Mouse (Mus musculus) CH12.LX (cell line): ENCODE results near the gene Crnkl1. TPM values are rescaled to one million over a fixed set of nuclear protein-coding genes. Genes with fewer than 3 reads are reported as not detected.
A peak's percentile ranks its signal among the peaks of the same experiment; 100 is the strongest.
"Not testable (repeated sequence)": the region's sequence is repeated elsewhere in the genome, so short reads cannot be mapped to it uniquely, and the experiment has no call there.

Experiments used
- DNase-seq: peaks from one replicate; pipeline ENCODE4 v3.0.0-alpha.2; 2013; ENCODE audit errors: extremely low read depth
- H3K27ac ChIP-seq: 2 replicates; pipeline ENCODE4 v1.5.1; 2012; ENCODE audit warnings: low read depth, mild to moderate bottlenecking, control low read depth, moderate library complexity; ENCODE audit not compliant: insufficient read depth
- H3K27me3 ChIP-seq: replicated peaks from 2 replicates; pipeline ENCODE3; 2012; ENCODE audit warnings: inconsistent platforms
- H3K36me3 ChIP-seq, 2 experiments: replicated peaks in 1 of 2; 2 replicates each; pipeline versions ENCODE3 to v1.6.1; 2012; ENCODE audit warnings: inconsistent platforms in 1 of 2, low read length in 1 of 2, mild to moderate bottlenecking in 1 of 2, mixed read lengths in 1 of 2, moderate library complexity in 1 of 2; ENCODE audit not compliant: control insufficient read depth in 1 of 2, insufficient read depth in 1 of 2
- H3K4me1 ChIP-seq, 2 experiments: 2 replicates each; pipeline ENCODE4 v1.6.1; 2012; ENCODE audit warnings: inconsistent platforms in 1 of 2, moderate library complexity in 1 of 2; ENCODE audit not compliant: insufficient read depth in 2 of 2, control insufficient read depth in 1 of 2
- H3K4me2 ChIP-seq: 2 replicates; pipeline ENCODE4 v1.6.1; 2012; ENCODE audit warnings: low read depth, mild to moderate bottlenecking, control low read depth; ENCODE audit not compliant: poor library complexity, insufficient read depth, severe bottlenecking
- H3K4me3 ChIP-seq, 3 experiments: fragments of 150-350 bp in 1 of 3; sonication (generic) in 1 of 3; replicated peaks in 1 of 3; 2 replicates each; pipeline versions ENCODE3 to v1.5.1; 2011 to 2012; ENCODE audit warnings: low read depth in 2 of 3, low read length in 2 of 3, mild to moderate bottlenecking in 2 of 3, moderate library complexity in 2 of 3, control low read depth in 1 of 3, improper control_type of control experiment in 1 of 3, inconsistent platforms in 1 of 3, mixed read lengths in 1 of 3; ENCODE audit not compliant: poor library complexity in 1 of 3
- H3K79me2 ChIP-seq: replicated peaks from 2 replicates; pipeline ENCODE4 v1.6.1; 2012; ENCODE audit warnings: mild to moderate bottlenecking, moderate library complexity; ENCODE audit not compliant: control insufficient read depth, poor library complexity, insufficient read depth, severe bottlenecking; ENCODE audit errors: extremely low read depth
- H3K9ac ChIP-seq: 2 replicates; pipeline ENCODE4 v1.6.1; 2012; ENCODE audit warnings: low read depth, mild to moderate bottlenecking, control low read depth, moderate library complexity; ENCODE audit not compliant: insufficient read depth
- H3K9me3 ChIP-seq: replicated peaks from 2 replicates; pipeline ENCODE3; 2012; ENCODE audit warnings: low read length, inconsistent platforms, mixed read lengths
- BHLHE40 ChIP-seq: IDR thresholded peaks from 2 replicates; pipeline ENCODE4 v1.6.1; 2011; ENCODE audit warnings: mild to moderate bottlenecking, low read depth, low read length, improper control_type of control experiment
- CHD2 ChIP-seq: IDR thresholded peaks from 2 replicates; pipeline ENCODE4 v1.6.1; 2011; ENCODE audit warnings: low read length, improper control_type of control experiment
- CTCF ChIP-seq, 2 experiments: IDR thresholded peaks in 1 of 2; conservative IDR thresholded peaks in 1 of 2; 2 replicates each; pipeline ENCODE4 v1.5.1; 2011 to 2012; ENCODE audit warnings: low read depth in 2 of 2, low read length in 2 of 2, improper control_type of control experiment in 1 of 2, inconsistent platforms in 1 of 2, mild to moderate bottlenecking in 1 of 2, moderate library complexity in 1 of 2
- E2F4 ChIP-seq: IDR thresholded peaks from 2 replicates; pipeline ENCODE4 v1.6.1; 2011; ENCODE audit warnings: low read depth, low read length, improper control_type of control experiment; ENCODE audit not compliant: insufficient replicate concordance
- ELF1 ChIP-seq: IDR thresholded peaks from 2 replicates; pipeline ENCODE4 v1.6.1; 2014; ENCODE audit warnings: low read depth, mild to moderate bottlenecking, inconsistent platforms, low read length, improper control_type of control experiment
- EP300 ChIP-seq: IDR thresholded peaks from 2 replicates; pipeline ENCODE4 v1.6.1; 2011; ENCODE audit warnings: low read length, improper control_type of control experiment
- ETS1 ChIP-seq: conservative IDR thresholded peaks from 2 replicates; pipeline ENCODE4 v1.6.1; 2012; ENCODE audit warnings: low read depth, mild to moderate bottlenecking, inconsistent platforms, low read length, improper control_type of control experiment, moderate library complexity
- GABPA ChIP-seq: IDR thresholded peaks from 2 replicates; pipeline ENCODE4 v1.6.1; 2012; ENCODE audit warnings: low read depth, low read length, improper control_type of control experiment, inconsistent platforms; ENCODE audit not compliant: insufficient replicate concordance
- HCFC1 ChIP-seq: IDR thresholded peaks from 2 replicates; pipeline ENCODE4 v1.6.1; 2012; ENCODE audit warnings: low read depth, mild to moderate bottlenecking, inconsistent platforms, low read length, improper control_type of control experiment
- IRF4 ChIP-seq: IDR thresholded peaks from 2 replicates; pipeline ENCODE4 v1.6.1; 2014; ENCODE audit warnings: low read depth, mild to moderate bottlenecking, inconsistent platforms, low read length, improper control_type of control experiment
- JUN ChIP-seq: IDR thresholded peaks from 2 replicates; pipeline ENCODE4 v1.6.1; 2011; ENCODE audit warnings: low read depth, mild to moderate bottlenecking, low read length, improper control_type of control experiment, moderate library complexity; ENCODE audit not compliant: insufficient read depth
- JUND ChIP-seq: conservative IDR thresholded peaks from 2 replicates; pipeline ENCODE4 v1.6.1; 2011; ENCODE audit warnings: low read depth, low read length, improper control_type of control experiment
- KAT2A ChIP-seq: IDR thresholded peaks from 2 replicates; pipeline ENCODE4 v1.6.1; 2012; ENCODE audit warnings: low read length, improper control_type of control experiment, inconsistent platforms; ENCODE audit not compliant: insufficient replicate concordance
- MAFK ChIP-seq: IDR thresholded peaks from 2 replicates; pipeline ENCODE4 v1.6.1; 2011; ENCODE audit warnings: low read length, improper control_type of control experiment; ENCODE audit not compliant: insufficient replicate concordance
- MAX ChIP-seq: IDR thresholded peaks from 2 replicates; pipeline ENCODE4 v1.6.1; 2011; ENCODE audit warnings: low read length, improper control_type of control experiment
- MAZ ChIP-seq: IDR thresholded peaks from 2 replicates; pipeline ENCODE4 v1.6.1; 2012; ENCODE audit warnings: low read depth, mild to moderate bottlenecking, inconsistent platforms, low read length, improper control_type of control experiment, moderate library complexity
- MEF2A ChIP-seq: IDR thresholded peaks from 2 replicates; pipeline ENCODE4 v1.6.1; 2014; ENCODE audit warnings: low read depth, mild to moderate bottlenecking, inconsistent platforms, low read length, improper control_type of control experiment, borderline replicate concordance
- MXI1 ChIP-seq: IDR thresholded peaks from 2 replicates; pipeline ENCODE4 v1.6.1; 2011; ENCODE audit warnings: mild to moderate bottlenecking, low read depth, low read length, improper control_type of control experiment
- MYC ChIP-seq: IDR thresholded peaks from 2 replicates; pipeline ENCODE4 v1.6.1; 2011; ENCODE audit warnings: low read depth, mild to moderate bottlenecking, improper control_type of control experiment, low read length
- NELFE ChIP-seq: IDR thresholded peaks from 2 replicates; pipeline ENCODE4 v1.6.1; 2011; ENCODE audit warnings: low read depth, low read length, improper control_type of control experiment
- POLR2A ChIP-seq: IDR thresholded peaks from 2 replicates; pipeline ENCODE4 v1.6.1; 2011; ENCODE audit warnings: low read depth, mild to moderate bottlenecking, improper control_type of control experiment, low read length
- RAD21 ChIP-seq: IDR thresholded peaks from 2 replicates; pipeline ENCODE4 v1.6.1; 2011; ENCODE audit warnings: low read depth, mild to moderate bottlenecking, low read length, improper control_type of control experiment, moderate library complexity
- RCOR1 ChIP-seq: conservative IDR thresholded peaks from 2 replicates; pipeline ENCODE4 v1.6.1; 2012; ENCODE audit warnings: low read depth, mild to moderate bottlenecking, inconsistent platforms, low read length, improper control_type of control experiment
- SIN3A ChIP-seq: IDR thresholded peaks from 2 replicates; pipeline ENCODE4 v1.6.1; 2012; ENCODE audit warnings: low read length, improper control_type of control experiment, inconsistent platforms
- SMC3 ChIP-seq: IDR thresholded peaks from 2 replicates; pipeline ENCODE4 v1.6.1; 2011; ENCODE audit warnings: low read depth, low read length, improper control_type of control experiment
- TBP ChIP-seq: conservative IDR thresholded peaks from 2 replicates; pipeline ENCODE4 v1.6.1; 2011; ENCODE audit warnings: low read depth, low read length, improper control_type of control experiment
- TCF12 ChIP-seq: IDR thresholded peaks from 2 replicates; pipeline ENCODE4 v1.6.1; 2014; ENCODE audit warnings: low read depth, mild to moderate bottlenecking, inconsistent platforms, low read length, improper control_type of control experiment
- USF2 ChIP-seq: conservative IDR thresholded peaks from 2 replicates; pipeline ENCODE4 v1.6.1; 2011; ENCODE audit warnings: low read depth, low read length, improper control_type of control experiment
- ZC3H11A ChIP-seq: IDR thresholded peaks from 2 replicates; pipeline ENCODE4 v1.6.1; 2012; ENCODE audit warnings: low read depth, mild to moderate bottlenecking, inconsistent platforms, low read length, improper control_type of control experiment
- ZMIZ1 ChIP-seq: IDR thresholded peaks from 2 replicates; pipeline ENCODE4 v1.6.1; 2012; ENCODE audit warnings: low read depth, mild to moderate bottlenecking, inconsistent platforms, low read length, improper control_type of control experiment
- ZNF384 ChIP-seq: IDR thresholded peaks from 2 replicates; pipeline ENCODE4 v1.6.1; 2012; ENCODE audit warnings: low read depth, low read length, improper control_type of control experiment, inconsistent platforms
- dilution Hi-C: fragments of 300-500 bp; cut with MboI; formaldehyde crosslinking; loops from 2 replicates; pipeline ENCODE4 v1.14.3; 2020; ENCODE audit warnings: low sequenced_read_pairs; ENCODE audit not compliant: extremely low pct_unique_long_range_greater_than_20kb, extremely low pct_ligation_motif_present
- in situ Hi-C: fragments of 300-500 bp; cut with MboI; formaldehyde crosslinking; loops from 3 replicates; pipeline ENCODE4 v1.14.3; 2019; ENCODE audit warnings: low sequenced_read_pairs, low pct_ligation_motif_present, low pct_unique_long_range_greater_than_20kb, mixed read lengths
- polyA plus RNA-seq: library from polyadenylated mRNA; unstranded; fragments of >175 nt; gene quantifications from 2 replicates; pipeline ENCODE4 v1.2.1, GENCODE M21; 2012; ENCODE audit warnings: low read depth; ENCODE audit not compliant: insufficient read length
- total RNA-seq, 2 experiments: library from RNA; depleted of rRNA; stranded (reverse); fragments of 300-350 nt in 1 of 2; fragments of >200 nt in 1 of 2; gene quantifications; 2 replicates each; pipeline ENCODE4 v1.2.3; 2012 to 2014

Crnkl1 gene
- total and polyA plus RNA-seq, 3 experiments = 18.8 to 31.6 (median 30.4) TPM

DNA sequence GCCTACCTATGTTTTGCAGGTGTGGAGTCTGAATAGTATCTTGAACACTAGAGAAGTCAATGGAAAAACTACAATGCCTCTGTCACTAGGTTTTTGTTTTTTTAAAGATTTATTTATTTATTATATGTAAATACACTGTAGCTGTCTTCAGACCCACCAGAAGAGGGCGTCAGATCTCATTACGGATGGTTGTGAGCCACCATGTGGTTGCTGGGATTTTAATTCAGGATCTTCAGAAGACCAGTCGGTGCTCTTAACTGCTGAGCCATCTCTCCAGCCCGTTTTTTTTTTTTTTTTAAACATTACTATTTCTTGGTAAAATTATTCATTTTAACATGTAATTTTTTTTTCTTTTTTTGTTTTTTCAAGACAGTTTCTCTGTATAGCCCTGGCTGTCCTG is 28.9 kb downstream of the Crnkl1 start:
- peaks cover 24 to 43% of the 10 kb centered on the region in 2 experiments for H3K36me3 ChIP-seq
- H3K4me3 ChIP-seq = peak overlapping the region in 1 of 3 experiments; percentile 21

DNA sequence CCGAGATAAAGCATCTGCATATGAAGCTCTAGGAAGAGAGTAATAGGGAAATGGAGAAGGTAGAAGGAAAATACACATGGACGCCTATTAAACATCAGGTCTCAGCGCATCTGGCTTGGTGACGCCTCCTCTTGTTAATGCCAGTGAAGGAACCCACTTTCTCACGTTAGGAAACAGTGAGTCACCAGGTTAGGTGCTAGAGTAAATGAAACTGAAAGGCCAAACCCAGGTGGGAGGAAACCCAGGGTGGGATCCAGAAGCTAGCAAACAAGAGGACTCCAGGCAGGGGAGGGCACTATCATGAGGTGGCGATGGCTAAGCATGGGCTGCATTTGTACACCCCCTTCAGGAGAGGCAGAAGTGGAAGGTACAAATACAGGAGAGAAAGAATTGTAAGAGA is 29.7 kb downstream of the Crnkl1 start:
- Histone ChIP-seq H3K27me3 (no peaks in the 10 kb centered on the region), H3K9me3 (no peaks in the 10 kb centered on the region), H3K27ac (peak overlapping the region; percentile 60), H3K4me1 (peaks cover 5 to 51% of the 10 kb centered on the region in 2 experiments), H3K79me2 (peaks cover 68% of the 10 kb centered on the region), H3K4me2 (peak overlapping the region; percentile 84), H3K4me3 (peak overlapping the region in 2 of 3 experiments; percentile 85 to 97), H3K9ac (peak overlapping the region; percentile 84; the same call in 1 of the 2 replicates), H3K36me3 (peaks cover 16 to 36% of the 10 kb centered on the region in 2 experiments)
- DNase-seq = peak; percentile 94
- dilution Hi-C loops (no loop called here), in situ Hi-C loops (no loop called here)
- TF ChIP-seq KAT2A = no peak
- no peak; the same call in 1 of the 2 replicates for TF ChIP-seq ELF1
- TF ChIP-seq HCFC1 = 0 out of 2 replicates have a peak, but pooled peaks have one; percentile 18
- no peak for TF ChIP-seq MAZ
- no peak for TF ChIP-seq NELFE
- TF ChIP-seq ETS1 = peak; percentile 98
- peak in 1 of 2 experiments; percentile 21; a peak in 2 of 4 replicates for TF ChIP-seq CTCF (conservative IDR thresholded peaks at IDR 0.05 in 1 of 2, IDR thresholded peaks at IDR 0.05 in 1 of 2; ENCODE audit: low read depth in 2 of 2, low read length in 2 of 2)
- TF ChIP-seq RAD21 = no peak
- 0 out of 2 replicates have a peak, but pooled peaks have one; percentile 50 for TF ChIP-seq TBP
- TF ChIP-seq MYC = peak; percentile 24; the same call in 1 of the 2 replicates
- no peak for TF ChIP-seq USF2
- peak; percentile 97 for TF ChIP-seq JUN
- no peak; the same call in none of the 2 replicates for TF ChIP-seq MXI1
- TF ChIP-seq ZNF384 = no peak
- TF ChIP-seq ZC3H11A = no peak
- TF ChIP-seq MAFK = no peak
- no peak for TF ChIP-seq SMC3
- TF ChIP-seq TCF12 = peak; percentile 81
- peak; percentile 83 for TF ChIP-seq BHLHE40
- peak; percentile 77 for TF ChIP-seq SIN3A
- TF ChIP-seq IRF4 = peak; percentile 88; the same call in 1 of the 2 replicates
- peak; percentile 44 for TF ChIP-seq POLR2A
- TF ChIP-seq JUND = peak; percentile 99
- peak; percentile 64; the same call in 1 of the 2 replicates for TF ChIP-seq RCOR1
- TF ChIP-seq MAX = peak; percentile 11; the same call in 1 of the 2 replicates
- no peak for TF ChIP-seq E2F4
- TF ChIP-seq GABPA = no peak
- no peak; the same call in 1 of the 2 replicates for TF ChIP-seq CHD2
- TF ChIP-seq MEF2A = peak; percentile 53; the same call in 1 of the 2 replicates
- TF ChIP-seq ZMIZ1 = no peak
- peak; percentile 94 for TF ChIP-seq EP300

More for the DNA sequence above, 28.9 kb downstream of the Crnkl1 start:
- H3K9ac ChIP-seq = peak overlapping the region; percentile 21; the same call in 1 of the 2 replicates
- H3K79me2 ChIP-seq = peaks cover 74% of the 10 kb centered on the region
- H3K4me1 ChIP-seq = peaks cover 5 to 48% of the 10 kb centered on the region in 2 experiments
- H3K9me3 ChIP-seq, DNase-seq, in situ Hi-C loops, dilution Hi-C loops, H3K27me3 ChIP-seq: not testable (repeated sequence)
- TF ChIP-seq ZNF384 (0 out of 2 replicates have a peak, but pooled peaks have one; percentile 8), CTCF (conservative IDR thresholded peaks at IDR 0.05 in 1 of 2, IDR thresholded peaks at IDR 0.05 in 1 of 2; ENCODE audit: low read depth in 2 of 2, low read length in 2 of 2) (peak in 1 of 2 experiments; percentile 55; a peak in 2 of 4 replicates)
- peak overlapping the region; percentile 28; the same call in 1 of the 2 replicates for H3K27ac ChIP-seq
- peak overlapping the region; percentile 84; the same call in 1 of the 2 replicates for H3K4me2 ChIP-seq
